In the genomic region with DNA sequence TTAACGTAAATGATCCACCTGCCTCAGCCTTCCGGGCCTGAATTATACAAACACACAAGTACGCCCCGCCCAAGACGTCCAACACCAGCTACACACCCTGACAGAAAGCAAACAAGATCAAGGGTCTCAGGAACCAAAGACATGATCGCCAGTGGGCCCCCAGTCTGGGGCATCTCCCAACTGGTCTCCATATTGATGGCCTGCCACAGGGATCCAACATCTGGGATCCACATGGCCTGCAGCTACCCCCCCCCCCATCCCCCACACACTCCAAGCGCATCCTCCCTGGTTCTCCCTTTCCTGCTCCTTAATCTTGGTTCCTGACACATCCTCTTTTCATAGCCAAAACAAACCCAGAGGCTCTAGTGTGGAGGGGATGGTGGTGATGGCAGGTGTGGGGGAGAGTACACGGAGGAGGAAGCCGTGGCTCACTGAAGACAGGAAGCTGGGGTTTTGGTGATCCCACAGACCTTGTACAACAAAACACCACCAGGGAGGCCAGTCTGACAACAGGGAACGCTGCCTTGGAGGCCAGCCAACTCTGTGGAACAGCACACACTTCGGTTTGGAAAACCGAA, we compare ENCODE assay signal across 7 mouse cellular contexts. TPM values are rescaled to one million over a fixed set of nuclear protein-coding genes. Genes with fewer than 3 reads are reported as not detected.
A peak's percentile ranks its signal among the peaks of the same experiment; 100 is the strongest.
DNase-seq lines count a peak whose midpoint lies in the region; ATAC-seq and TF ChIP-seq lines count a peak whose summit lies in the region.

No protein-coding gene starts in this region.

- H3K36me3 ChIP-seq in hindbrain, embryonic 16.5 days (ENCODE audit: control insufficient read depth, insufficient read depth, low read length) = 0 out of 2 replicates have a peak, but pooled peaks cover 2% of the 10 kb centered on the region
- peaks cover 75% of the 10 kb centered on the region for H3K36me3 ChIP-seq in liver, embryonic 12.5 days

- peak overlapping the region; percentile 29; the same call in 1 of the 2 replicates for H3K9ac ChIP-seq in hindbrain, embryonic 16.5 days (ENCODE audit: low read depth, low read length)
- peak overlapping the region; percentile 71 for H3K9ac ChIP-seq in liver, embryonic 12.5 days

- no peak for TF ChIP-seq CTCF in gastrocnemius, adult 2 months (IDR thresholded peaks at IDR 0.05)

- DNase-seq in CD4-positive, CD25-positive, alpha-beta regulatory T cell, adult 2 months (ENCODE audit: low read depth, low spot score) = peak; percentile 80
- peak; percentile 20 for DNase-seq in R1 (ENCODE audit: low read depth, low spot score)
- DNase-seq in gastrocnemius, adult 2 months = peak; percentile 76
- no peak for DNase-seq in frontal cortex, postnatal 14 days (ENCODE audit: low spot score in 2 of 2)

- no peaks in the 10 kb centered on the region for H3K27me3 ChIP-seq in hindbrain, embryonic 16.5 days (replicated peaks; ENCODE audit: control insufficient read depth, insufficient read depth, low read length)
- no peaks in the 10 kb centered on the region for H3K27me3 ChIP-seq in liver, embryonic 12.5 days (replicated peaks)

- peaks cover 18% of the 10 kb centered on the region for H3K4me1 ChIP-seq in hindbrain, embryonic 16.5 days (ENCODE audit: control insufficient read depth, insufficient read depth, low read depth, low read length)
- H3K4me1 ChIP-seq in liver, embryonic 12.5 days = peaks cover 93% of the 10 kb centered on the region

- H3K4me3 ChIP-seq in gastrocnemius, adult 2 months = peak overlapping the region; percentile 65
- no peak overlapping the region for H3K4me3 ChIP-seq in hindbrain, embryonic 16.5 days (ENCODE audit: low read length)
- peak overlapping the region; percentile 34 for H3K4me3 ChIP-seq in liver, embryonic 12.5 days

- WGBS in hindbrain, embryonic 16.5 days = 52% methylated on average over 12 of the region's 12 CpGs
- 27% methylated on average over 12 of the region's 12 CpGs for WGBS in liver, embryonic 12.5 days (ENCODE audit: insufficient replicate concordance)

- ATAC-seq in hindbrain, embryonic 16.5 days = no peak
- peak; percentile 17 for ATAC-seq in liver, embryonic 12.5 days
- peak; percentile 40 for ATAC-seq in neutrophil, adult 5-6 weeks (ENCODE audit: extremely low read depth, insufficient number of reproducible peaks, low FRiP score, poor library complexity, severe bottlenecking)

- peak overlapping the region; percentile 94 for H3K27ac ChIP-seq in gastrocnemius, adult 2 months
- peak overlapping the region; percentile 42 for H3K27ac ChIP-seq in hindbrain, embryonic 16.5 days (ENCODE audit: low read depth, low read length)
- H3K27ac ChIP-seq in liver, embryonic 12.5 days = peak overlapping the region; percentile 98

- no peaks in the 10 kb centered on the region for H3K9me3 ChIP-seq in hindbrain, embryonic 16.5 days (ENCODE audit: control insufficient read depth, low read length)
- no peaks in the 10 kb centered on the region for H3K9me3 ChIP-seq in liver, embryonic 12.5 days (replicated peaks)

- intact Hi-C loops in gastrocnemius, adult 2 months (cut with DNase I) = loop anchor here (1.0 kb wide), 1 partner anchor 16 kb away; no protein-coding TSS in a partner anchor

- no peak overlapping the region for H3K4me2 ChIP-seq in hindbrain, embryonic 16.5 days (ENCODE audit: low read length)
- H3K4me2 ChIP-seq in liver, embryonic 12.5 days = peak overlapping the region; percentile 70

RNA-seq across cellular contexts. Expression of gene Tpcn1, which starts 9.9 kb away (rescaled TPM):
- total RNA-seq in gastrocnemius, adult 2 months (2021) = 10 to 100 TPM; 42.7 to 44.8 TPM
- polyA plus RNA-seq in hindbrain, embryonic 16.5 days (2015; fragmentation: Nextera tagmentation; extraction: Ambion mirVana) = 15.1 and 17.4 TPM in 2 replicates
- polyA plus RNA-seq in liver, embryonic 12.5 days (2016; fragmentation: Nextera tagmentation; extraction: Ambion mirVana) = 24.8 and 25.4 TPM in 2 replicates
- 15.6 and 15.9 TPM in 2 replicates for total RNA-seq in neutrophil, adult 5-6 weeks (2017)

RNA-seq across cellular contexts. Expression of gene Iqcd, which starts 10.2 kb away (rescaled TPM):
- total RNA-seq in gastrocnemius, adult 2 months (2021) = not detected
- polyA plus RNA-seq in hindbrain, embryonic 16.5 days (2015; fragmentation: Nextera tagmentation; extraction: Ambion mirVana) = 2.0 and 2.4 TPM in 2 replicates
- polyA plus RNA-seq in liver, embryonic 12.5 days (2016; fragmentation: Nextera tagmentation; extraction: Ambion mirVana) = 2.0 and 2.1 TPM in 2 replicates
- total RNA-seq in neutrophil, adult 5-6 weeks (2017) = 0.47 TPM in 1 of 2 replicates, not detected in the other

RNA-seq across cellular contexts. Expression of gene Rita1, which starts 33.8 kb away (rescaled TPM):
- total RNA-seq in gastrocnemius, adult 2 months (2021) = 1 to 10 TPM; 4.9 to 6.6 TPM
- polyA plus RNA-seq in hindbrain, embryonic 16.5 days (2015; fragmentation: Nextera tagmentation; extraction: Ambion mirVana) = 29.3 and 33.7 TPM in 2 replicates
- polyA plus RNA-seq in liver, embryonic 12.5 days (2016; fragmentation: Nextera tagmentation; extraction: Ambion mirVana) = 7.3 and 8.4 TPM in 2 replicates
- 0.81 and 3.6 TPM in 2 replicates for total RNA-seq in neutrophil, adult 5-6 weeks (2017)

RNA-seq across cellular contexts. Expression of gene Ddx54, which starts 33.9 kb away (rescaled TPM):
- 10 to 100 TPM; 16.9 to 17.7 TPM for total RNA-seq in gastrocnemius, adult 2 months (2021)
- 38.4 and 42.0 TPM in 2 replicates for polyA plus RNA-seq in hindbrain, embryonic 16.5 days (2015; fragmentation: Nextera tagmentation; extraction: Ambion mirVana)
- 35.0 and 36.3 TPM in 2 replicates for polyA plus RNA-seq in liver, embryonic 12.5 days (2016; fragmentation: Nextera tagmentation; extraction: Ambion mirVana)
- total RNA-seq in neutrophil, adult 5-6 weeks (2017) = 58.6 and 61.8 TPM in 2 replicates

RNA-seq across cellular contexts. Expression of gene Cfap73, which starts 55.4 kb away (rescaled TPM):
- total RNA-seq in gastrocnemius, adult 2 months (2021) = not detected
- 0.51 and 0.92 TPM in 2 replicates for polyA plus RNA-seq in hindbrain, embryonic 16.5 days (2015; fragmentation: Nextera tagmentation; extraction: Ambion mirVana)
- polyA plus RNA-seq in liver, embryonic 12.5 days (2016; fragmentation: Nextera tagmentation; extraction: Ambion mirVana) = not detected in 2 replicates
- not detected in 2 replicates for total RNA-seq in neutrophil, adult 5-6 weeks (2017)

Comparison
In these comparisons a context has a peak if more than half of its experiments do, and no peak if none do; other contexts are left out.
1. DNase-seq: peak in CD4-positive, CD25-positive, alpha-beta regulatory T cell, adult 2 months (single experiment), R1 (single experiment) and gastrocnemius, adult 2 months (single experiment); none in frontal cortex, postnatal 14 days (0 of 2).
2. H3K27ac ChIP-seq: peak in every context shown above with its lines; median percentile 98 in liver, embryonic 12.5 days; 94 in gastrocnemius, adult 2 months; 42 in hindbrain, embryonic 16.5 days.